Comparison of ENCODE assay signal across 8 mouse cellular contexts in genomic region chrX:73672879-73673618, GRCm38 (mm10). TPM values are rescaled to one million over a fixed set of nuclear protein-coding genes. Genes with fewer than 3 reads are reported as not detected.
DNase-seq lines count a peak whose midpoint lies in the region; ATAC-seq lines count a peak whose summit lies in the region.

Gene Slc6a8, plus strand, starts transcription at chrX:73673150.

- H3K4me1 ChIP-seq in megakaryocyte, embryonic 14.5 days, result peaks cover 20% of the 10 kb centered on the region
- H3K4me1 ChIP-seq in limb, embryonic 11.5 days (ENCODE audit: control insufficient read depth, insufficient read depth, low read length), result no peaks in the 10 kb centered on the region
- H3K4me1 ChIP-seq in midbrain, embryonic 13.5 days (replicated peaks), result peaks cover 18% of the 10 kb centered on the region

- ATAC-seq in megakaryocyte, adult 5-6 weeks (ENCODE audit: poor library complexity, severe bottlenecking), result no peak
- ATAC-seq in limb, embryonic 11.5 days (ENCODE audit: insufficient number of reproducible peaks, low FRiP score, low TSS enrichment, low read depth), result peak; percentile 46; the same call in 1 of the 2 replicates
- ATAC-seq in midbrain, embryonic 13.5 days, result peak; percentile 70

- H3K4me2 ChIP-seq in limb, embryonic 11.5 days (ENCODE audit: low read depth, severe bottlenecking), result peak within 1 kb of the TSS; percentile 66
- peak within 1 kb of the TSS; percentile 74 for H3K4me2 ChIP-seq in midbrain, embryonic 13.5 days (replicated peaks)

- DNase-seq in embryo, embryonic 10.5 days (ENCODE audit: low spot score), result peak; percentile 77
- peak; percentile 98 for DNase-seq in heart, adult 11 months
- DNase-seq in kidney, adult 11 months, result peak; percentile 66
- peak; percentile 72 for DNase-seq in limb, embryonic 11.5 days (ENCODE audit: low spot score)
- peak; percentile 39 for DNase-seq in testis, postnatal 14 days (ENCODE audit: low spot score)

- H3K27me3 ChIP-seq in megakaryocyte, embryonic 14.5 days (replicated peaks), result peaks cover 79% of the 10 kb centered on the region
- 0 out of 2 replicates have a peak, but pooled peaks cover 2% of the 10 kb centered on the region for H3K27me3 ChIP-seq in limb, embryonic 11.5 days (ENCODE audit: control insufficient read depth, insufficient read depth, low read length)
- H3K27me3 ChIP-seq in midbrain, embryonic 13.5 days, result no peaks in the 10 kb centered on the region

- no peaks in the 10 kb centered on the region for H3K36me3 ChIP-seq in megakaryocyte, embryonic 14.5 days (replicated peaks; ENCODE audit: low read length)
- no peaks in the 10 kb centered on the region for H3K36me3 ChIP-seq in limb, embryonic 11.5 days (ENCODE audit: control insufficient read depth, insufficient read depth, low read length)
- peaks cover 14% of the 10 kb centered on the region for H3K36me3 ChIP-seq in midbrain, embryonic 13.5 days

- H3K4me3 ChIP-seq in megakaryocyte, embryonic 14.5 days (replicated peaks), result peak within 1 kb of the TSS; percentile 89
- peak within 1 kb of the TSS; percentile 47 for H3K4me3 ChIP-seq in limb, embryonic 11.5 days (ENCODE audit: low read depth, low read length)
- H3K4me3 ChIP-seq in midbrain, embryonic 13.5 days (replicated peaks), result peak within 1 kb of the TSS; percentile 59

- H3K9me3 ChIP-seq in megakaryocyte, embryonic 14.5 days, result peaks cover 8% of the 10 kb centered on the region; the same call in 1 of the 2 replicates
- no peaks in the 10 kb centered on the region for H3K9me3 ChIP-seq in limb, embryonic 11.5 days (ENCODE audit: control insufficient read depth, low read length)
- no peaks in the 10 kb centered on the region for H3K9me3 ChIP-seq in midbrain, embryonic 13.5 days

- 15% methylated on average over 30 of the region's 72 CpGs for WGBS in limb, embryonic 11.5 days
- WGBS in midbrain, embryonic 13.5 days, result 31% methylated on average over 37 of the region's 72 CpGs

- no peak within 1 kb of the TSS for H3K27ac ChIP-seq in limb, embryonic 11.5 days (replicated peaks; ENCODE audit: low read depth, low read length)
- peak within 1 kb of the TSS; percentile 47; the same call in 1 of the 2 replicates for H3K27ac ChIP-seq in midbrain, embryonic 13.5 days

- H3K9ac ChIP-seq in limb, embryonic 11.5 days (ENCODE audit: low read length), result peak within 1 kb of the TSS; percentile 61
- peak within 1 kb of the TSS; percentile 80 for H3K9ac ChIP-seq in midbrain, embryonic 13.5 days (replicated peaks)

RNA-seq across cellular contexts. Expression of gene Slc6a8, which starts in this region (rescaled TPM):
- 0.78 and 3.9 TPM in 2 replicates for polyA plus RNA-seq in megakaryocyte, embryonic 14.5 days (2012; ENCODE audit: insufficient read depth, low replicate concordance)
- total RNA-seq in megakaryocyte, adult 5-6 weeks (2015), result not detected in 2 replicates
- total RNA-seq in megakaryocyte, adult 5-6 weeks (2017), result 1.1 TPM in 1 of 2 replicates, not detected in the other
- 7.7 and 8.3 TPM in 2 replicates for polyA plus RNA-seq in limb, embryonic 11.5 days (2014; fragmentation: Nextera tagmentation; extraction: Ambion mirVana)
- 6.3 and 6.4 TPM in 2 replicates for polyA plus RNA-seq in midbrain, embryonic 13.5 days (2015; fragmentation: Nextera tagmentation; extraction: Ambion mirVana)

Comparison
In these comparisons a context has a peak if more than half of its experiments do, and no peak if none do; other contexts are left out.
1. DNase-seq: peak in every context shown above with its lines; median percentile 98 in heart, adult 11 months; 77 in embryo, embryonic 10.5 days; 72 in limb, embryonic 11.5 days; 66 in kidney, adult 11 months; 39 in testis, postnatal 14 days.